Mouse (Mus musculus): ENCODE results near the gene S100a4. TPM values are rescaled to one million over a fixed set of nuclear protein-coding genes. Genes with fewer than 3 reads are reported as not detected.

The S100a4 gene
- total and polyA plus RNA-seq, 2 experiments from 2014 or later = 2.5 TPM; not detected in 1

GRCm38 (mm10) chr3:90621552-90621951 is 18.0 kb downstream of the S100a4 start:
- ATAC-seq (ENCODE audit: low FRiP score) (no peak), DNase-seq (ENCODE audit: low spot score) (no peak)
- Histone ChIP-seq H3K27me3 (ENCODE audit: insufficient read depth, low read length) (no peaks in the 10 kb centered on the region), H3K9me3 (ENCODE audit: low read length) (no peaks in the 10 kb centered on the region), H3K36me3 (ENCODE audit: insufficient read depth, low read length) (no peaks in the 10 kb centered on the region), H3K4me3 (ENCODE audit: low read depth, low read length) (no peak overlapping the region), H3K4me2 (ENCODE audit: low read depth, low read length, poor library complexity, severe bottlenecking) (no peak overlapping the region), H3K27ac (ENCODE audit: low read depth, low read length) (no peak overlapping the region), H3K9ac (replicated peaks; ENCODE audit: low read length, poor library complexity, severe bottlenecking) (no peak overlapping the region), H3K4me1 (ENCODE audit: insufficient read depth, low read length) (0 out of 2 replicates have a peak, but pooled peaks cover 12% of the 10 kb centered on the region)
- TF ChIP-seq CTCF (IDR thresholded peaks at IDR 0.05) = no peak
- 59% methylated on average over 7 of the region's 7 CpGs for WGBS

GRCm38 (mm10) chr3:90623435-90624071 is 20.0 kb downstream of the S100a4 start:
- Histone ChIP-seq H3K4me3 (ENCODE audit: low read depth, low read length) (no peak overlapping the region), H3K36me3 (ENCODE audit: insufficient read depth, low read length) (no peaks in the 10 kb centered on the region), H3K27me3 (ENCODE audit: insufficient read depth, low read length) (no peaks in the 10 kb centered on the region), H3K27ac (ENCODE audit: low read depth, low read length) (peak overlapping the region; percentile 4; the same call in 1 of the 2 replicates), H3K9ac (replicated peaks; ENCODE audit: low read length, poor library complexity, severe bottlenecking) (no peak overlapping the region), H3K9me3 (ENCODE audit: low read length) (no peaks in the 10 kb centered on the region), H3K4me2 (ENCODE audit: low read depth, low read length, poor library complexity, severe bottlenecking) (no peak overlapping the region), H3K4me1 (ENCODE audit: insufficient read depth, low read length) (0 out of 2 replicates have a peak, but pooled peaks cover 12% of the 10 kb centered on the region)
- WGBS = 0% methylated on average over 2 of the region's 2 CpGs
- no peak for TF ChIP-seq CTCF (IDR thresholded peaks at IDR 0.05)
- peak; percentile 62; the same call in 1 of the 2 replicates for ATAC-seq (ENCODE audit: low FRiP score)
- DNase-seq (ENCODE audit: low spot score) = peak; percentile 74

GRCm38 (mm10) chr3:90625496-90625895 is 21.9 kb downstream of the S100a4 start:
- ATAC-seq (ENCODE audit: low FRiP score) (no peak), DNase-seq (ENCODE audit: low spot score) (no peak)
- H3K27me3 ChIP-seq (ENCODE audit: insufficient read depth, low read length) = no peaks in the 10 kb centered on the region
- H3K27ac ChIP-seq (ENCODE audit: low read depth, low read length) = no peak overlapping the region
- H3K4me1 ChIP-seq (ENCODE audit: insufficient read depth, low read length) = 0 out of 2 replicates have a peak, but pooled peaks cover 12% of the 10 kb centered on the region
- H3K9me3 ChIP-seq (ENCODE audit: low read length) = no peaks in the 10 kb centered on the region
- no peak overlapping the region for H3K4me2 ChIP-seq (ENCODE audit: low read depth, low read length, poor library complexity, severe bottlenecking)
- H3K4me3 ChIP-seq (ENCODE audit: low read depth, low read length) = no peak overlapping the region
- no peaks in the 10 kb centered on the region for H3K36me3 ChIP-seq (ENCODE audit: insufficient read depth, low read length)
- 82% methylated on average over 5 of the region's 5 CpGs for WGBS
- no peak overlapping the region for H3K9ac ChIP-seq (replicated peaks; ENCODE audit: low read length, poor library complexity, severe bottlenecking)
- TF ChIP-seq CTCF (IDR thresholded peaks at IDR 0.05) = no peak

DNA sequence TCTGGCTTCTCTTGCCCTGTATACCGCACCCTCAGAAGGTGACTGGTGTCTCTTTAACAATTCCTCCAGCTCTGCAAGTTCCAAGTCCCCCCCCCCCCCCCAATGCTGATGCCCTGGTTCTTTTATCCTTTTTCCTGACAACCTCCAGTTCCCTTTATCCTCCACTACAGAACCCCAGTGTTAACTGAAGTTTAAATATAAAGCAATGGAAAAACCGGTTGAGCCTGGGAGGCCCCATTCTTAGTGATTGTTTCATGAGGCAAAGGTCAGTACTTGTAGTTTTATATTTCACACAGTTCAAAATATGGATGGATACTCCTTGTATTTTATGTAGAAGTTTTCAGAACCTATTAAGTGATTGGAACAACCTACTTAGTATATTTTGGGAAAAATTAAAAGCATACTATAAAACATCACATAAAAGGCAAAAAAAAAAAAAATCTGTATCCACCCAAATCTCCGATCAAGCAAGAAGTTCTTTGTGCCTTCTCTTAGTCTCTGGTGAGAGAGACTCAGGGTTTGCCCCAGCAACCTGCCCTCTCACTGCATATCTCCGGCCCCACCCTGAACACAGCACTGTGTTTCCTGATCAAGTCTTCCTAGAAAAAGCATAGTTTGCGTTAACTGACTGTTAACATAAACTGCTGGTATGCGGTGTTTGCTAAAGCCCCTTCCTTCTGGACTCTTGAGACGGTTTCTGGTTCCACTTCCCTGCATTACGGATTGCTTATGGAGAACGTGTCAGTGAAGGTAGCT is 22.9 kb downstream of the S100a4 start:
- H3K9ac ChIP-seq (replicated peaks; ENCODE audit: low read length, poor library complexity, severe bottlenecking) = no peak overlapping the region
- H3K27me3 ChIP-seq (ENCODE audit: insufficient read depth, low read length) = no peaks in the 10 kb centered on the region
- no peaks in the 10 kb centered on the region for H3K36me3 ChIP-seq (ENCODE audit: insufficient read depth, low read length)
- no peaks in the 10 kb centered on the region for H3K9me3 ChIP-seq (ENCODE audit: low read length)
- WGBS = 71% methylated on average over 9 of the region's 9 CpGs
- no peak overlapping the region for H3K4me3 ChIP-seq (ENCODE audit: low read depth, low read length)
- H3K4me2 ChIP-seq (ENCODE audit: low read depth, low read length, poor library complexity, severe bottlenecking) = no peak overlapping the region
- H3K27ac ChIP-seq (ENCODE audit: low read depth, low read length) = no peak overlapping the region
- 0 out of 2 replicates have a peak, but pooled peaks cover 12% of the 10 kb centered on the region for H3K4me1 ChIP-seq (ENCODE audit: insufficient read depth, low read length)
- TF ChIP-seq CTCF (IDR thresholded peaks at IDR 0.05) = no peak
- DNase-seq (ENCODE audit: low spot score) (no peak), ATAC-seq (ENCODE audit: low FRiP score) (no peak)

DNA sequence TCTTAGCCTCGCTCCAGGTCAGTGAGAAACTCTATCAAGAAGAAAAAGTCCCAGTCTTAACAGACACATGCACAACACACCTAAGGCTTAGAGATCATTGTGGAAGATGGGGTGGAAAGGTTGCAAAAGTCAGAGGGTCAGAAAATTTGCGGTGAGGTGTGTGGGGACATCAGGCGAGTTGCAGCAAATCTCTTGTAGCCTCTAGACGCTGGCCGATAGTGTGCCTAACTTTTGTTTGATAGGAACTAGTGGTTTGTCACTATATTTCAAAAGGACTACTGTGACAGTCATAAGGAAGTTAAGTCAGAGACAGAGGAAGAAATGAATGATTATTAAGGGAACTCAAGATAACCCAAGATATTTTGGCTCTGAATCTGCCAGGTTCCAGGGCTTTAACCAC is 23.8 kb downstream of the S100a4 start:
- no peaks in the 10 kb centered on the region for H3K27me3 ChIP-seq (ENCODE audit: insufficient read depth, low read length)
- no peak overlapping the region for H3K4me3 ChIP-seq (ENCODE audit: low read depth, low read length)
- 95% methylated on average over 5 of the region's 5 CpGs for WGBS

DNA sequence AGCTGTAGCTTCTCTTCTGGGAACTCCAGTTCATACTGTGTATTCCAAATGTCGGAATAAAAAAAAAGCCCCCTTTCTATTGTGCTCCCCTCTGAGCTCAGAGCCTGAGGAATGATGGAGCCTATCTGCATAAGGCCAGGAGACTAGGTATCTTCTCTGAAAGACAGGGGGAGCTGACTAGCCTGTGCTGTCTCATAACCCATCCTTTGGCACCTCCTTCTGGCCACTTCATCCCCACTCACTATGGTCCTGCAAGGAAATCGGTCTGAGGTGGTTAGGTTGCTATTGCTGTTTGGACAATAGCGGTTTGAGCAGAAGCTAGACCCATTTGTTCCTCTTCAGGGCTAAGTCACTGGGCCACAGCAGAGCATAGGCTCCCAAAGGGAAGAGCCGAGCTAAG is 24.2 kb downstream of the S100a4 start:
- ATAC-seq (ENCODE audit: low FRiP score) (no peak), DNase-seq (ENCODE audit: low spot score) (peak; percentile 39)
- 62% methylated on average over 4 of the region's 4 CpGs for WGBS

More for the DNA sequence above, 23.8 kb downstream of the S100a4 start:
- Histone ChIP-seq H3K9ac (replicated peaks; ENCODE audit: low read length, poor library complexity, severe bottlenecking) (no peak overlapping the region), H3K27ac (ENCODE audit: low read depth, low read length) (no peak overlapping the region), H3K36me3 (ENCODE audit: insufficient read depth, low read length) (no peaks in the 10 kb centered on the region), H3K4me2 (ENCODE audit: low read depth, low read length, poor library complexity, severe bottlenecking) (no peak overlapping the region), H3K9me3 (ENCODE audit: low read length) (no peaks in the 10 kb centered on the region), H3K4me1 (ENCODE audit: insufficient read depth, low read length) (0 out of 2 replicates have a peak, but pooled peaks cover 12% of the 10 kb centered on the region)
- ATAC-seq (ENCODE audit: low FRiP score) (no peak), DNase-seq (ENCODE audit: low spot score) (no peak)
- TF ChIP-seq CTCF (IDR thresholded peaks at IDR 0.05) = no peak

More for the DNA sequence above, 24.2 kb downstream of the S100a4 start:
- H3K27me3 ChIP-seq (ENCODE audit: insufficient read depth, low read length) = no peaks in the 10 kb centered on the region
- 0 out of 2 replicates have a peak, but pooled peaks cover 12% of the 10 kb centered on the region for H3K4me1 ChIP-seq (ENCODE audit: insufficient read depth, low read length)
- TF ChIP-seq CTCF (IDR thresholded peaks at IDR 0.05) = peak; percentile 79
- no peak overlapping the region for H3K4me2 ChIP-seq (ENCODE audit: low read depth, low read length, poor library complexity, severe bottlenecking)
- H3K27ac ChIP-seq (ENCODE audit: low read depth, low read length) = no peak overlapping the region
- no peak overlapping the region for H3K9ac ChIP-seq (replicated peaks; ENCODE audit: low read length, poor library complexity, severe bottlenecking)
- no peaks in the 10 kb centered on the region for H3K9me3 ChIP-seq (ENCODE audit: low read length)
- H3K4me3 ChIP-seq (ENCODE audit: low read depth, low read length) = no peak overlapping the region
- no peaks in the 10 kb centered on the region for H3K36me3 ChIP-seq (ENCODE audit: insufficient read depth, low read length)

All from midbrain, postnatal 0 days (tissue).